Mouse (Mus musculus) brain, embryonic 14.5 days (tissue): ENCODE results near the gene Tmem266.

Experiments used
- CTCF ChIP-seq: fragments of 200-500 bp; IDR thresholded peaks from 2 replicates; pipeline ENCODE4 v1.5.1; 2012; ENCODE audit warnings: inconsistent platforms, mild to moderate bottlenecking, moderate library complexity, borderline replicate concordance; ENCODE audit not compliant: insufficient read depth, insufficient read length; ENCODE audit errors: extremely low read depth
- POLR2A ChIP-seq: fragments of 200-500 bp; IDR thresholded peaks from 2 replicates; pipeline ENCODE4 v1.6.1; 2012; ENCODE audit warnings: mild to moderate bottlenecking, inconsistent platforms, borderline replicate concordance; ENCODE audit not compliant: poor library complexity, insufficient read depth, insufficient read length, severe bottlenecking; ENCODE audit errors: extremely low read depth

DNA sequence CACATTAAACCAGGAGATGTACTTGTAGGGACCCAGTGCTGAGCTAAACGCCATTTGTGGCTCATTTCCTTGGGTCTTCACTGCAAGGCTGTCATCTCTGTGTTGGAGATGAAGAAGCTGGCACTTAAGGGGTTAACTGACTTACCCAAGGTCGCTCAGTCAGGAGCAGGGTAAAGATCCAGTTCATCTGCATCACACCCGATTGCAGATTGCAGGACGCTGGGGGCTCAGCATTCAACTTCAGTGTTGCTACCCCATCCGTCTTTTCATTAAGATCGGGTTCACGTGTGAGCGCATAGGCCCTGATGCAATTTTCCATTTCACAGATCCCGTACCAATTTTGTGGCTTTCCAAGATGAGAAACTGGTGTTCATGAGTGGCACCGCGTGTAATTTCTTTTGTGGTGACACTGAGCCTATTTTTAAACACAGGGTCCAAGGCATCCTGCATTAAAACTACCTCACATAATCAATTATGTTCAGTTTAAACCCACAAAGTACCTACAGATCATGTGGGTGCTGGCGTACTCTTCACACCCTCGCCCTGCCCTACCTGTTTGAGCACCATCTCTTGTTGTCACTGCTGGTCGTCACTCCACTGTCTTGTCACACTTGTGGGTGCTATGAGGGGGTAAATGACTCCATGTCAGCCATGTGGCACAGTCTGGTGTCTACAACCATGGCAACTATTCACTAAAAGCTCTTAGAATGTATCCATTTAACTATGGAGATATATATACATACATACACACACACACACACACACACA, 1.6 kb downstream of the Tmem266 start:
- TF ChIP-seq CTCF (no peak), POLR2A (no peak)
